Mouse (Mus musculus) neural tube, embryonic 14.5 days (tissue): ENCODE measurements around the gene Rab3b. TPM values are rescaled to one million over a fixed set of nuclear protein-coding genes. Genes with fewer than 3 reads are reported as not detected.

Experiments
- ATAC-seq: fragments of 200-750 bp; cut with Nextera tagmentation; 2 replicates; pipeline ENCODE4 v1.8.0; 2017; ENCODE audit warnings: low read depth, mild to moderate bottlenecking, moderate TSS enrichment, moderate library complexity
- H3K27ac ChIP-seq: fragments of 300-500 bp; sonication (generic); 2 replicates; pipeline ENCODE4 v1.5.1; 2014; ENCODE audit warnings: low read depth, mild to moderate bottlenecking, control low read depth, low read length, moderate library complexity, mixed read lengths
- H3K27me3 ChIP-seq: fragments of 300-500 bp; sonication (generic); 2 replicates; pipeline ENCODE4 v1.6.1; 2014; ENCODE audit warnings: low read length; ENCODE audit not compliant: control insufficient read depth, insufficient read depth
- H3K36me3 ChIP-seq: fragments of 300-500 bp; sonication (generic); 2 replicates; pipeline ENCODE4 v1.6.1; 2014; ENCODE audit warnings: low read length, mixed read lengths; ENCODE audit not compliant: control insufficient read depth, insufficient read depth
- H3K4me1 ChIP-seq: fragments of 300-500 bp; sonication (generic); 2 replicates; pipeline ENCODE4 v1.6.1; 2014; ENCODE audit warnings: low read length; ENCODE audit not compliant: control insufficient read depth, insufficient read depth
- H3K4me2 ChIP-seq: fragments of 300-500 bp; sonication (generic); 2 replicates; pipeline ENCODE4 v1.6.1; 2014; ENCODE audit warnings: mild to moderate bottlenecking, low read depth, low read length, control low read depth
- H3K4me3 ChIP-seq: fragments of 300-500 bp; sonication (generic); 2 replicates; pipeline ENCODE4 v1.5.1; 2014; ENCODE audit warnings: low read depth, low read length, control low read depth, mixed read lengths
- H3K9ac ChIP-seq: fragments of 300-500 bp; sonication (generic); replicated peaks from 2 replicates; pipeline ENCODE4 v1.6.1; 2014; ENCODE audit warnings: low read depth, mild to moderate bottlenecking, control low read depth, low read length, mixed read lengths
- H3K9me3 ChIP-seq: fragments of 300-500 bp; sonication (generic); 2 replicates; pipeline ENCODE4 v1.6.1; 2016; ENCODE audit warnings: low read length; ENCODE audit not compliant: control insufficient read depth
- WGBS: fragments of 180-500 bp; shearing (Covaris S2); extraction: QIAGEN DNeasy Blood & Tissue Kit; methylation state at CpG from one replicate; pipeline ENCODE4 v1.1.7; 2014; 5-methylcytosine and 5-hydroxymethylcytosine counted together
- polyA plus RNA-seq: library from polyadenylated mRNA; unstranded; fragments of >200 nt; fragmentation: Nextera tagmentation; extraction: Ambion mirVana; gene quantifications from 2 replicates; pipeline ENCODE4 v1.2.1, GENCODE M21; 2014

The Rab3b gene
- polyA plus RNA-seq, 1 experiment from 2014 or later, result 213 TPM

DNA sequence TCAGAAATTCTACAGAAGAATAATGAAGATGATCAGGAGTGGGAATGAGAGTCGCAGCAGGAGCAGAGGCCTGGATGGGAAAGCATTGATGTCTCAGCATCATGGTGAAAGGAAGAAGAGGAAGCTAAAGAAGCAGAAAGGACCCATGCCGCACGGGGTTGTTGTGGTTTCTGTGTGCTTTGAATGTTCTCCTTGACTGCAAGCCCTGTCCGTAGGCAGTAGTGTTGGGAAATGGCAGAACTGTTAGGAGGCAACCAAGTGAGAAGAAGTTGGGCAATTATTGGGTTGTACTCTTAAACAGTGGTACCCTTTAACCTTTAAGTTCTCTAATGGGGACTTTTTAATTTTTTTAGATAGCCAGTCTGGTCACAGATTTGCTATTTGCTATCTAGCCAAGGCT lies 56.0 kb downstream of the Rab3b start:
- Histone ChIP-seq H3K27ac (no peak overlapping the region), H3K9ac (no peak overlapping the region), H3K4me3 (no peak overlapping the region), H3K4me2 (no peak overlapping the region), H3K4me1 (no peaks in the 10 kb centered on the region), H3K36me3 (no peaks in the 10 kb centered on the region), H3K9me3 (no peaks in the 10 kb centered on the region), H3K27me3 (no peaks in the 10 kb centered on the region)
- ATAC-seq, result no peak
- WGBS, result 95% methylated on average over 4 of the region's 4 CpGs

- ATAC-seq, result no peak
Measured at GRCm38 (mm10) chr4:108937848-108938771, 59.2 kb downstream of the Rab3b start.

DNA sequence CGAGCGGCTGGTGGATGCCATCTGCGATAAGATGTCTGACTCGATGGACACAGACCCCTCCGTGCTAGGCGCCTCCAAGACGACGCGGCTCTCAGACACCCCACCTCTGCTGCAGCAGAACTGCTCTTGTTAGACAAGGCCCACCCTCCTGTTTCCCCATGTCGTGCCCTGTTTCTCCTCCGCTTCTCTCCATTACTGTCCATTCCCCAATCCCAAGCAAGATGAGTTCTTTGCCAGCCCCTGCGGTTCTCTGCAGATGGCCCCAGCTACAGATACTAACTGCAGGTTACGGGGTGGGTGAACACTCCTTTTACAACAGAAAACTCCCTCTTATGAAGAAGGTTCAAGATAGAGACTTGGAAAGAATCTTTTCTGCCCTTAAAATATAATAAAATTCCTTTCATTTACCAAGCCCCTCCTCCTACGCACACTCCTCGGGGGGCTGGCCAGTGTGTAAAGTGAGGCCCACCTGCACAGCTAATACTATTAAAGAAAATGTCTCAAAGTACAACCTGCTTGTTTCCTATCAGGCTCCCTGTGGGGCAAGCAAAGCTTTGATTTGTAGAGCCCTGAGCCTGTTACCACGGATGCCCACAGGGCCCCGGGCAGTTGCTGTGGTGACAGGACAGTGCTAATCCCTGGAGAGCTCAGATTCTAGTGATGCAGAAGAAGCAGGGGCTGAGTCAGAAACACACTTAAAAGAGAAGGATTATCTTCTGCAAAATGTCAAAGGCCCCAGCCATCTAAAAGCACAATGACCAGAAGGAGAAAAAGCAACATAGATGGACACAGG lies 62.0 kb downstream of the Rab3b start:
- Histone ChIP-seq H3K27me3 (no peaks in the 10 kb centered on the region), H3K9me3 (no peaks in the 10 kb centered on the region), H3K27ac (no peak overlapping the region), H3K9ac (no peak overlapping the region), H3K4me3 (no peak overlapping the region), H3K4me2 (no peak overlapping the region), H3K4me1 (0 out of 2 replicates have a peak, but pooled peaks cover 2% of the 10 kb centered on the region), H3K36me3 (no peaks in the 10 kb centered on the region)
- WGBS, result 78% methylated on average over 17 of the region's 17 CpGs
- ATAC-seq, result no peak; the same call in 1 of the 2 replicates

More at GRCm38 (mm10) chr4:108937848-108938771, 59.2 kb downstream of the Rab3b start:
- H3K9me3 ChIP-seq, result no peaks in the 10 kb centered on the region
- H3K27ac ChIP-seq, result no peak overlapping the region
- no peaks in the 10 kb centered on the region for H3K36me3 ChIP-seq
- no peak overlapping the region for H3K9ac ChIP-seq
- 66% methylated on average over 12 of the region's 12 CpGs for whole genome bisulfite sequencing
- H3K27me3 ChIP-seq, result no peaks in the 10 kb centered on the region
- H3K4me2 ChIP-seq, result no peak overlapping the region
- H3K4me3 ChIP-seq, result no peak overlapping the region
- no peaks in the 10 kb centered on the region for H3K4me1 ChIP-seq

GRCm38 (mm10) chr4:108942171-108942570 lies 63.3 kb downstream of the Rab3b start:
- H3K4me1 ChIP-seq, result 0 out of 2 replicates have a peak, but pooled peaks cover 2% of the 10 kb centered on the region
- no peak overlapping the region for H3K9ac ChIP-seq
- no peaks in the 10 kb centered on the region for H3K36me3 ChIP-seq
- no peaks in the 10 kb centered on the region for H3K27me3 ChIP-seq
- no peak overlapping the region for H3K27ac ChIP-seq
- H3K9me3 ChIP-seq, result no peaks in the 10 kb centered on the region
- H3K4me3 ChIP-seq, result no peak overlapping the region
- no peak overlapping the region for H3K4me2 ChIP-seq
- no peak for ATAC-seq
- WGBS, result 93% methylated on average over 4 of the region's 4 CpGs

DNA sequence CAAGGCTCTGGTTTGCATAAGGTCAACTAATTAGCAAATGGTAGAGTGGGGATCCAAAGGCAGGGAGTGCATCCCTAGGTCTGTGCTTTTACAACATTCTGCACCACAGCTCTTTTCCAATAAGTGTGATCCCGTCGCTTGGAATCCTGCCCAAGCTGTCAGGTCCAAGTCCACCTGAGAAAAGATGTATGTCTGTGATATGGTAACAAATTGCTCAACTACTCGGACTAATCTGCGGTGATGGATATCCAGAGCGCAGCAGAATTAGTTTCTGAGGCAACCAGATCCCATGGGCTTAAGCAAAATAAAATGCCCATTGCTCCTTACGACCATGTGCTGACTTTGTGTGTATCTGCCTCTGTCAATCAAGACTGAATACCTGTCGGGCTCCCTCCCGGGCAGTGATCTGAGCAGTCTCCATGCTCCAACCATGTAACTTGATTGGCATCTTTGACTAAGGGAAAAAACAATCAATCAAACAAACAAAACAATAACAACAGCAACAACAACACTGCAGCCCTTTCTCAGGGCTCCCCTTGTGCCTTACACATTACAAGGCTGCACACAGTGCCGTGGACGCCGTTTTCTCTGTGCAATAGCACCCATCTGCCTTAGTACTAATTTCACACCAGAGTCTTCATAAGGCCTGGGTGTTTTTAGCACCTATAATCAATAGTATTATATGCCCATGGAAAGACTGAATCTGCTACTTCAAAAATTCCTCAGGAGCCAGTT lies 64.3 kb downstream of the Rab3b start:
- Histone ChIP-seq H3K9me3 (no peaks in the 10 kb centered on the region), H3K4me1 (0 out of 2 replicates have a peak, but pooled peaks cover 2% of the 10 kb centered on the region), H3K9ac (no peak overlapping the region), H3K27ac (no peak overlapping the region), H3K27me3 (no peaks in the 10 kb centered on the region), H3K4me2 (no peak overlapping the region), H3K36me3 (no peaks in the 10 kb centered on the region), H3K4me3 (no peak overlapping the region)
- ATAC-seq, result no peak
- WGBS, result 67% methylated on average over 11 of the region's 11 CpGs

GRCm38 (mm10) chr4:108949168-108949567 lies 70.3 kb downstream of the Rab3b start:
- H3K36me3 ChIP-seq, result no peaks in the 10 kb centered on the region
- WGBS, result 90% methylated on average over 7 of the region's 7 CpGs
- no peak overlapping the region for H3K4me3 ChIP-seq
- H3K4me1 ChIP-seq, result no peaks in the 10 kb centered on the region
- H3K27me3 ChIP-seq, result no peaks in the 10 kb centered on the region
- H3K27ac ChIP-seq, result no peak overlapping the region
- no peak for ATAC-seq
- no peak overlapping the region for H3K4me2 ChIP-seq
- H3K9me3 ChIP-seq, result no peaks in the 10 kb centered on the region
- H3K9ac ChIP-seq, result no peak overlapping the region

DNA sequence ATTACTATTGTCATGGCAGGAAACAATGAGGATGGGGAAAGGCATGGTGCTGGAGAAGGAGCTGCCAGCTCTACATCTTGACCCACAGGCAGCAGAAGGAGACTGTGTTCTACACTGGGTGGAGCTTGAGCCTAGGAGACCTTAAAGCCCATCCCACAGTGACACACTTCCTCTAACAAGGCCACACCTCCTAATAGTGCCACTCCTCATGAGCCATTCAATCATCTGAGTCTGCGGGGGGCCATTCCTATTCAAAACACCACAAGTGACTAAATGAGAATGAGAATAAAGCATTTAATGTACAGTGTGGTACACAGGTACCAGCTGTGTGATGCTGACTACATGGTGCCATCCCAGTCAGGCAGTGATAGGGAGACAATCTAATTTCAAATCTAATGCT lies 71.3 kb downstream of the Rab3b start:
- Histone ChIP-seq H3K9ac (no peak overlapping the region), H3K4me1 (no peaks in the 10 kb centered on the region), H3K4me3 (no peak overlapping the region), H3K9me3 (no peaks in the 10 kb centered on the region), H3K27me3 (no peaks in the 10 kb centered on the region), H3K27ac (no peak overlapping the region), H3K36me3 (no peaks in the 10 kb centered on the region), H3K4me2 (no peak overlapping the region)
- no peak for ATAC-seq
- WGBS, result 89% methylated on average over 1 of the region's 1 CpGs

DNA sequence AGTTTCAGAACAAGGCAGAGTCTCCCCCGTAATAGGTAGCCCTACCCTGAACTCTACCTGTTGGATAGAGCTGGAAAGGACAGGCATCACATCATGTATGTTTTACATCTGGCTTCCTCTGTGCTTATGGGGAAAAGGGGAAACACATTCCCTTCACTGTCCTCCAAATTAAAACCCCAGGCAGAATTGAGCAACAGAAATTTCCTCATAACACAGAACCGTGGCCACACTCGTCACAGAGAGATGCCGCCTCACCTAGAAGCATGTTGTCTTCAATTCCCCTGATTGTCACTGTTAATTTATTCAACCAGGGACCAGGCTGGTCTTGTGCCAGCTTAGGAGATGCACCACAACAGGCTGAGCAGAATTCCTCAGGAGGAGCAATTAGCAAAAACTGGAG lies 72.8 kb downstream of the Rab3b start:
- Histone ChIP-seq H3K4me2 (no peak overlapping the region), H3K4me1 (no peaks in the 10 kb centered on the region), H3K27me3 (no peaks in the 10 kb centered on the region), H3K9me3 (no peaks in the 10 kb centered on the region), H3K36me3 (no peaks in the 10 kb centered on the region), H3K27ac (no peak overlapping the region), H3K9ac (no peak overlapping the region), H3K4me3 (no peak overlapping the region)
- WGBS, result 92% methylated on average over 4 of the region's 4 CpGs
- no peak for ATAC-seq
